Mouse (Mus musculus) kidney, embryonic 15.5 days (tissue): ENCODE results near the gene Dennd2a. TPM values are rescaled to one million over a fixed set of nuclear protein-coding genes. Genes with fewer than 3 reads are reported as not detected.

Experiments
- ATAC-seq: fragments of 200-750 bp; cut with Nextera tagmentation; replicated peaks from 2 replicates; pipeline ENCODE4 v1.8.0; 2017; ENCODE audit warnings: moderate TSS enrichment; ENCODE audit not compliant: low FRiP score
- H3K27ac ChIP-seq: fragments of 300-500 bp; sonication (generic); 2 replicates; pipeline ENCODE4 v1.5.1; 2015; ENCODE audit warnings: mild to moderate bottlenecking, inconsistent platforms
- H3K27me3 ChIP-seq: fragments of 300-500 bp; sonication (generic); 2 replicates; pipeline ENCODE4 v1.6.1; 2015; ENCODE audit warnings: inconsistent platforms
- H3K36me3 ChIP-seq: fragments of 300-500 bp; sonication (generic); 2 replicates; pipeline ENCODE4 v1.6.1; 2015; ENCODE audit warnings: inconsistent platforms
- H3K4me1 ChIP-seq: fragments of 300-500 bp; sonication (generic); 2 replicates; pipeline ENCODE4 v1.6.1; 2015; ENCODE audit warnings: inconsistent platforms
- H3K4me2 ChIP-seq: fragments of 300-500 bp; sonication (generic); 2 replicates; pipeline ENCODE4 v1.6.1; 2015; ENCODE audit warnings: moderate library complexity, mild to moderate bottlenecking, inconsistent platforms
- H3K4me3 ChIP-seq: fragments of 300-500 bp; sonication (generic); replicated peaks from 2 replicates; pipeline ENCODE4 v1.5.1; 2015; ENCODE audit warnings: mild to moderate bottlenecking, inconsistent platforms
- H3K9ac ChIP-seq: fragments of 300-500 bp; sonication (generic); 2 replicates; pipeline ENCODE4 v1.6.1; 2015; ENCODE audit warnings: mild to moderate bottlenecking, inconsistent platforms
- H3K9me3 ChIP-seq: fragments of 300-500 bp; sonication (generic); replicated peaks from 2 replicates; pipeline ENCODE4 v1.6.1; 2016; ENCODE audit warnings: inconsistent platforms
- WGBS: fragments of 180-500 bp; shearing (Covaris S2); methylation state at CpG from one replicate; pipeline ENCODE4 v1.1.7; 2015; ENCODE audit warnings: mixed read lengths; 5-methylcytosine and 5-hydroxymethylcytosine counted together
- polyA plus RNA-seq: library from polyadenylated mRNA; unstranded; fragments of >200 nt; fragmentation: Nextera tagmentation; extraction: Ambion mirVana; gene quantifications from 2 replicates; pipeline ENCODE4 v1.2.1, GENCODE M21; 2015

Dennd2a gene
- polyA plus RNA-seq, 1 experiment from 2014 or later, result 24.0 TPM

GRCm38 (mm10) chr6:39491203-39491602, 66.5 kb downstream of the Dennd2a start:
- H3K9ac ChIP-seq, result no peak overlapping the region
- no peaks in the 10 kb centered on the region for H3K4me1 ChIP-seq
- 86% methylated on average over 5 of the region's 5 CpGs for WGBS
- H3K36me3 ChIP-seq, result peaks cover 95% of the 10 kb centered on the region
- H3K27ac ChIP-seq, result no peak overlapping the region
- H3K27me3 ChIP-seq, result no peaks in the 10 kb centered on the region
- H3K4me2 ChIP-seq, result no peak overlapping the region
- ATAC-seq, result no peak
- no peak overlapping the region for H3K4me3 ChIP-seq
- no peaks in the 10 kb centered on the region for H3K9me3 ChIP-seq

- Histone ChIP-seq H3K4me3 (no peak overlapping the region), H3K4me2 (no peak overlapping the region), H3K36me3 (peaks cover 99% of the 10 kb centered on the region), H3K9ac (no peak overlapping the region), H3K27ac (no peak overlapping the region), H3K9me3 (no peaks in the 10 kb centered on the region; the same call in 1 of the 2 replicates), H3K4me1 (no peaks in the 10 kb centered on the region), H3K27me3 (no peaks in the 10 kb centered on the region)
- no peak for ATAC-seq
- WGBS, result 90% methylated on average over 8 of the region's 8 CpGs
Measured at GRCm38 (mm10) chr6:39488292-39488691, 69.4 kb downstream of the Dennd2a start.

GRCm38 (mm10) chr6:39483656-39484055, 74.0 kb downstream of the Dennd2a start:
- 94% methylated on average over 4 of the region's 4 CpGs for WGBS
- peaks cover 95% of the 10 kb centered on the region for H3K36me3 ChIP-seq
- no peak for ATAC-seq
- no peaks in the 10 kb centered on the region; the same call in 1 of the 2 replicates for H3K4me1 ChIP-seq
- no peaks in the 10 kb centered on the region; the same call in 1 of the 2 replicates for H3K9me3 ChIP-seq
- H3K27ac ChIP-seq, result no peak overlapping the region
- H3K4me2 ChIP-seq, result no peak overlapping the region
- no peak overlapping the region for H3K4me3 ChIP-seq
- H3K9ac ChIP-seq, result no peak overlapping the region
- no peaks in the 10 kb centered on the region for H3K27me3 ChIP-seq

GRCm38 (mm10) chr6:39478509-39479150, 79.0 kb downstream of the Dennd2a start:
- Histone ChIP-seq H3K4me3 (no peak overlapping the region), H3K27ac (no peak overlapping the region), H3K9ac (no peak overlapping the region), H3K36me3 (peaks cover 69% of the 10 kb centered on the region), H3K27me3 (no peaks in the 10 kb centered on the region), H3K4me1 (peaks cover 12% of the 10 kb centered on the region), H3K4me2 (no peak overlapping the region), H3K9me3 (no peaks in the 10 kb centered on the region; the same call in 1 of the 2 replicates)
- no peak for ATAC-seq
- 54% methylated on average over 8 of the region's 8 CpGs for WGBS

- peaks cover 55% of the 10 kb centered on the region for H3K36me3 ChIP-seq
- no peaks in the 10 kb centered on the region for H3K27me3 ChIP-seq
- no peak for ATAC-seq
- no peaks in the 10 kb centered on the region for H3K9me3 ChIP-seq
- no peak overlapping the region for H3K9ac ChIP-seq
- H3K27ac ChIP-seq, result no peak overlapping the region
- H3K4me1 ChIP-seq, result peaks cover 21% of the 10 kb centered on the region
- no peak overlapping the region for H3K4me2 ChIP-seq
- no peak overlapping the region for H3K4me3 ChIP-seq
- 75% methylated on average over 1 of the region's 1 CpGs for whole genome bisulfite sequencing
Measured at GRCm38 (mm10) chr6:39476617-39477016, 81.0 kb downstream of the Dennd2a start.

- Histone ChIP-seq H3K27ac (peak overlapping the region; percentile 41), H3K9me3 (no peaks in the 10 kb centered on the region), H3K36me3 (peaks cover 59% of the 10 kb centered on the region), H3K4me1 (peaks cover 21% of the 10 kb centered on the region), H3K4me3 (no peak overlapping the region), H3K4me2 (no peak overlapping the region), H3K9ac (no peak overlapping the region), H3K27me3 (no peaks in the 10 kb centered on the region)
- ATAC-seq, result peak; percentile 81
- WGBS, result 29% methylated on average over 6 of the region's 6 CpGs
Measured at GRCm38 (mm10) chr6:39474424-39474823, 83.2 kb downstream of the Dennd2a start.

GRCm38 (mm10) chr6:39472837-39473236, 84.8 kb downstream of the Dennd2a start:
- Histone ChIP-seq H3K27ac (0 out of 2 replicates have a peak overlapping the region, but pooled peaks have one; percentile 41), H3K9ac (no peak overlapping the region), H3K4me2 (no peak overlapping the region), H3K9me3 (no peaks in the 10 kb centered on the region), H3K4me3 (no peak overlapping the region), H3K4me1 (peaks cover 21% of the 10 kb centered on the region), H3K36me3 (peaks cover 61% of the 10 kb centered on the region), H3K27me3 (no peaks in the 10 kb centered on the region)
- 43% methylated on average over 5 of the region's 5 CpGs for WGBS
- no peak; the same call in 1 of the 2 replicates for ATAC-seq

- no peak overlapping the region for H3K27ac ChIP-seq
- no peak overlapping the region for H3K4me2 ChIP-seq
- WGBS, result 73% methylated on average over 4 of the region's 4 CpGs
- H3K9me3 ChIP-seq, result no peaks in the 10 kb centered on the region
- H3K4me1 ChIP-seq, result peaks cover 21% of the 10 kb centered on the region
- no peaks in the 10 kb centered on the region for H3K27me3 ChIP-seq
- no peak for ATAC-seq
- H3K4me3 ChIP-seq, result no peak overlapping the region
- peaks cover 61% of the 10 kb centered on the region for H3K36me3 ChIP-seq
- no peak overlapping the region for H3K9ac ChIP-seq
Measured at GRCm38 (mm10) chr6:39472271-39472670, 85.4 kb downstream of the Dennd2a start.

GRCm38 (mm10) chr6:39470076-39470475, 87.6 kb downstream of the Dennd2a start:
- H3K4me3 ChIP-seq, result no peak overlapping the region
- peaks cover 21% of the 10 kb centered on the region for H3K4me1 ChIP-seq
- H3K36me3 ChIP-seq, result peaks cover 63% of the 10 kb centered on the region
- no peak overlapping the region for H3K27ac ChIP-seq
- no peak overlapping the region for H3K9ac ChIP-seq
- H3K27me3 ChIP-seq, result no peaks in the 10 kb centered on the region
- no peak for ATAC-seq
- 96% methylated on average over 14 of the region's 14 CpGs for WGBS
- no peak overlapping the region for H3K4me2 ChIP-seq
- H3K9me3 ChIP-seq, result no peaks in the 10 kb centered on the region

GRCm38 (mm10) chr6:39469427-39469826, 88.2 kb downstream of the Dennd2a start:
- Histone ChIP-seq H3K9ac (no peak overlapping the region), H3K36me3 (peaks cover 69% of the 10 kb centered on the region), H3K4me2 (no peak overlapping the region), H3K4me1 (peaks cover 21% of the 10 kb centered on the region), H3K27ac (no peak overlapping the region), H3K4me3 (no peak overlapping the region), H3K9me3 (no peaks in the 10 kb centered on the region), H3K27me3 (no peaks in the 10 kb centered on the region)
- no peak for ATAC-seq
- 85% methylated on average over 5 of the region's 5 CpGs for WGBS

GRCm38 (mm10) chr6:39462621-39463538, 94.8 kb downstream of the Dennd2a start:
- Histone ChIP-seq H3K9ac (no peak overlapping the region), H3K27me3 (no peaks in the 10 kb centered on the region), H3K36me3 (peaks cover 54% of the 10 kb centered on the region), H3K4me1 (0 out of 2 replicates have a peak, but pooled peaks cover 8% of the 10 kb centered on the region), H3K4me3 (no peak overlapping the region), H3K27ac (no peak overlapping the region), H3K4me2 (no peak overlapping the region), H3K9me3 (peaks cover 4% of the 10 kb centered on the region; the same call in 1 of the 2 replicates)
- peak; percentile 52; the same call in 1 of the 2 replicates for ATAC-seq
- WGBS, result 50% methylated on average over 16 of the region's 16 CpGs

GRCm38 (mm10) chr6:39460040-39460439, 97.6 kb downstream of the Dennd2a start:
- Histone ChIP-seq H3K27me3 (no peaks in the 10 kb centered on the region), H3K4me2 (no peak overlapping the region), H3K4me3 (no peak overlapping the region), H3K27ac (no peak overlapping the region), H3K4me1 (0 out of 2 replicates have a peak, but pooled peaks cover 8% of the 10 kb centered on the region), H3K9me3 (peaks cover 4% of the 10 kb centered on the region; the same call in 1 of the 2 replicates), H3K36me3 (peaks cover 33% of the 10 kb centered on the region), H3K9ac (no peak overlapping the region)
- WGBS, result 95% methylated on average over 11 of the region's 11 CpGs
- ATAC-seq, result no peak
